Mouse (Mus musculus) brown adipose tissue, adult 24 weeks (tissue): ENCODE results near the gene Gng3. TPM values are rescaled to one million over a fixed set of nuclear protein-coding genes. Genes with fewer than 3 reads are reported as not detected.
"Not testable (repeated sequence)": the region's sequence is repeated elsewhere in the genome, so short reads cannot be mapped to it uniquely, and the experiment has no call there.

Experiments
- H3K27ac ChIP-seq: fragments of 200-500 bp; replicated peaks from 2 replicates; pipeline ENCODE4 v1.5.1; 2012; ENCODE audit warnings: low read depth, mild to moderate bottlenecking, low read length
- H3K4me1 ChIP-seq: fragments of 200-500 bp; 2 replicates; pipeline ENCODE4 v1.6.1; 2012; ENCODE audit warnings: low read length, mixed read lengths; ENCODE audit not compliant: control insufficient read depth, insufficient read depth, insufficient read length
- H3K4me3 ChIP-seq: fragments of 200-500 bp; 2 replicates; pipeline ENCODE4 v1.5.1; 2012; ENCODE audit warnings: low read depth, mild to moderate bottlenecking, low read length, moderate library complexity; ENCODE audit not compliant: insufficient read depth
- polyA plus RNA-seq: library from polyadenylated mRNA; stranded (reverse); fragments of >200 nt; gene quantifications from 2 replicates; pipeline ENCODE4 v1.2.4, GENCODE M21; 2012; ENCODE audit not compliant: missing spikeins, insufficient read depth, insufficient read length

Gene Gng3
- polyA plus RNA-seq = not detected in 2 replicates

DNA sequence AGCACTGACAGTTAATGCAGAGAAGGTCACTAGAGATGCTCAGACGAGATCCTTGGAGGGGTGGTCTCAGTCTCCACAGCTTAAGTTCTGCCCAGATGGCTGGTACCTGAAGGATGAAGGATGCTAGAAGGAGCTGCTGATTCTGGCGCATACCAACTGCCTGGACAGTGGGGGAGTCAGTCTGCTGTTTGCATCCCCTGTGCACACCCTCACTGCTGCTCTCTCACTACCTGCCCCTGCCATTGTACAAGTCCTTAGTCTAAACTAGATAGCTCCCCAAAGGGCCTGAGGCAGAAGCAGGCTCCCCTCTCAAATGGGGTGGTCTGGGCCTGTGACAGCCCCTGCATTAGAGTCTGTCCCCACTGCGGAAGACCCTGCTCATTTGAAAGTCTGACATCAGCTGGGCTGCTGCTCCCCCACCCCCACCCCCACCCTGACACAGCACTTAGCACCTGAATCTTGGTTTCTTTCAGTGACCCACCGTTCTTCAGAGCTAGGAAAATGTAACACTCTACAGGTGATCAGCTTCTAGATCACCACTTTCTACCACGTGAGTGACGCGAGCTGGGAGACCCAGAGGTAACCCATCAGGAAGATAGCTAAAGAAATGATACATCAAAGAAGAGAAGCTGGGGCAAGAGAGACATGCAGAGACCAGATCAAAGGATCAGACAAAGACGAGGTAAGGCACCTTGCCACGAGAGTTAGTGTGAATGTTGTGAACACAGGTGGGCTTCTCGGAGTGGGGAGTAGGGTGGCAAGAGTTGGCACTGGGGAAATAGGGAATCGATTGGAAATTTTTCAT lies at the start of gene Gng3:
Gene Gng3, minus strand, starts transcription at position 92 of the 805 bp plus-strand sequence.
- Histone ChIP-seq H3K27ac (peak within 1 kb of the TSS; percentile 69), H3K4me1 (peaks cover 14% of the 10 kb centered on the region), H3K4me3 (peak within 1 kb of the TSS; percentile 72)

DNA sequence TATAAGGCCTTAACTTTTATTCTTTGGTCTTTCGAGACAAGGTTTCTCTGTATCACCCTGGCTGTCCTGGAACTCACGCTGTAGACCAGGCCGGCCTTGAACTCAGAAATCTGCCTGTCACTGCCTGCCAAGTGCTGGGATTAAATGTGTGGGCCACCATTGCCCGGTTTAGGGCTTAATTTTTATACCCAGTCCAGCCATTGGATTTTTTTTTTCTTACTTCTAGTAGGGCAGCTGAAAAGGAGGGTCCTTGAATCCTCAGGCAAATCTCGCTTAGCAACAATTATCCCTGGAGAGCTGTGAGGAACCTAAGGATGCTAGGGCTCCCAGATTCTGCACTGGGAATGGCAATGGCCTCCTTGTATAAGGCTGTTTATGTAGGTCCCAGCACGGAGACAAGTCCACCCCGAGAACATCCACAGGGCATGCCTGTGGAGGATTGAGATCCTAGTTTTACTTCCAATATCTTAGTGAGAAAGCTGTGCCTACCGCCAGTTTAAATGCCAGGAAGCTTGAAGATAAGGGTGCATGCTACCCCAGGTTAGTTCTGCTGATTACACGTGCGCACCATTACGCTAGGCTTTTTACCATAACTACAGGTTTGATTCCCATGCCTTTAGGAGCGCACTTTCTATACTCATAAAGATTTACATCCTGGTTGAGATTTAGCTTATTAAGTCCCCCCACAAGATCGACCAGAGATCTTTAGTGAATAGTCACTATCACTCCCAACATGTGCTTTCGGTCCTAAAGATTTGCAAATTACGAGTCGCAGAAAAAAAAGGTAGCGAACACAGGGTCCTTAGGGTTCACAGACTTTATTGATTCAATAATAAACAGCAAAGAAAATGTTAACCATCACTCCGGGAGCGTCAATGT lies 48.8 kb upstream of the Gng3 start:
- H3K4me3 ChIP-seq = peak overlapping the region; percentile 79
- H3K27ac ChIP-seq = 0 out of 2 replicates have a peak overlapping the region, but pooled peaks have one; percentile 41
- peaks cover 6% of the 10 kb centered on the region; the same call in 1 of the 2 replicates for H3K4me1 ChIP-seq

GRCm38 (mm10) chr19:8886916-8887584 lies 48.1 kb upstream of the Gng3 start:
- Histone ChIP-seq H3K4me1 (peaks cover 6% of the 10 kb centered on the region; the same call in 1 of the 2 replicates), H3K4me3 (no peak overlapping the region), H3K27ac (no peak overlapping the region)

DNA sequence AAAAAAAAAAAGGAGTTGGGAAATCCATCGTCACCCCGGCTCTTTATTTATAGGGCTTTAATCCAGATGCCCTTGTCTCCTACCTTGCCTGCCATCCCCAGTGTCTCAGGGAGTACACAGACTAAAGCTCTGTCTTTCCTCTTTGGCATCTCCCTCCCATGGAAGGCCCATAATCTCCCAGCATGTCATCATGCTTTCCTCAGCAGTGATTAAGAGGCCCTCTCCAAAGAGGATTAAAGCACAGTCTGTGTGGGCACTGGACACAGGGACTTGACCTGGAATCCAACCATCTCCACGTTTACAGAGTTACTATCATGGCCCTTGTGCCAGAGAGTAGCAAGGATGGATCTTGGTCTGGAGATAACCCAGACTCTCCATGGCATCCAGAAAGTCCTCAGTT lies 44.6 kb upstream of the Gng3 start, which contains the start of the genes Lbhd1 and Gm49403:
Gene Lbhd1, plus strand, starts transcription at position 117 of the 400 bp plus-strand sequence.
Gene Gm49403, plus strand, starts transcription at position 315 of the 400 bp plus-strand sequence.
- no peak within 1 kb of the TSS for H3K4me3 ChIP-seq
- H3K4me1 ChIP-seq = peaks cover 7% of the 10 kb centered on the region; the same call in 1 of the 2 replicates
- H3K27ac ChIP-seq = no peak within 1 kb of the TSS

- Histone ChIP-seq H3K4me3 (peak overlapping the region; percentile 69), H3K4me1 (0 out of 2 replicates have a peak, but pooled peaks cover 2% of the 10 kb centered on the region), H3K27ac (no peak overlapping the region)
Observed at GRCm38 (mm10) chr19:8881034-8881392, 42.0 kb upstream of the Gng3 start.

- Histone ChIP-seq H3K27ac (peak within 1 kb of the TSS; percentile 61), H3K4me3 (peak within 1 kb of the TSS; percentile 69), H3K4me1 (0 out of 2 replicates have a peak, but pooled peaks cover 2% of the 10 kb centered on the region)
Observed at GRCm38 (mm10) chr19:8880311-8881033, 41.5 kb upstream of the Gng3 start, which contains the start of gene Uqcc3. Gene Uqcc3, minus strand, starts transcription at chr19:8880923.

DNA sequence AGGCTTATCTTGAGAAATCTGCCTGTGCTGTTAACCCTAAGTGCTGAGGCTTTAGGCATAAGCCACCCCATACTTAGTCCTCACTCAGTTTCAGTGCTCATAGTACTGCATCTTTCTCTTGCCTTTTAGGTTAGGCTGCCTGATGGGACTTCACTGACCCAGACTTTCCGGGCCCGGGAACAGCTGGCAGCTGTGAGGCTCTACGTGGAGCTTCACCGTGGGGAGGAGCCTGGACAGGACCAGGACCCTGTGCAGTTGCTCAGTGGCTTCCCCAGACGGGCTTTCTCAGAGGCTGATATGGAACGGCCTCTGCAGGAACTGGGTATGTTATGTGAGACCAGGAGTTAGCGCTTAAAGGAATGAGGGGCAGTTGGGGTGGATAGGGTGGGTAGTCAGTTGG lies 36.0 kb upstream of the Gng3 start:
- no peak overlapping the region for H3K27ac ChIP-seq

DNA sequence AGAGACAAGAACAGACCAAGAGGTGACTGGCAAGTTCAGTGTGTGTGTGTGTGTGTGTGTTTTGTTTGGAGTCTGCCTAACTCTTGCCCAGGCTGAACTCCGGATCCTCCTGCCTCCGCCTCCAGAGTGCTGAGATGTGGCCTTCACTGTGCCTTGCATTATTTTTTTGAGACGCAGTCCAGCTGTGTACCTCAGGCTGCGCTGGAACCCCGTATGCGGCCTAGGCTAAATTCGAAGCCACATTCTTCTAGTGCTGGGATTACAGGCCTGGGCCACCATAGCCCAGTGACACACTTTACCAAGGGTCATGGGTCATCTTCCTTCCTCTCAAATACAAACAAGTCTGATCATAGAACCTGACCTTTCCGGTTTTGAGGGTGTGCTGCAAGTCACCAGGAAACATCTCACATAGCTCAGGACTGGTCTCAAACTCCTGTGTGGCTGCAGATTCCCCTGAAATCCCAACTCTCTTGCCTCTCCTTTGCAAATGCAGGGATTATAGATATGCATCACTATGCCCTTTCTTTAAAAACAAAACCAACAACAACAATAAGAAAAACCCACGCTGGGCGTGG lies 33.4 kb upstream of the Gng3 start:
- peak overlapping the region; percentile 90 for H3K4me3 ChIP-seq
- H3K27ac ChIP-seq = peak overlapping the region; percentile 78
- peaks cover 6% of the 10 kb centered on the region; the same call in 1 of the 2 replicates for H3K4me1 ChIP-seq

More for the DNA sequence above, 36.0 kb upstream of the Gng3 start:
- H3K4me1 ChIP-seq = peaks cover 8% of the 10 kb centered on the region; the same call in 1 of the 2 replicates
- no peak overlapping the region for H3K4me3 ChIP-seq

GRCm38 (mm10) chr19:8871267-8872186 lies 32.5 kb upstream of the Gng3 start, which contains the start of gene Ubxn1:
Gene Ubxn1, plus strand, starts transcription at chr19:8871496.
- peaks cover 6% of the 10 kb centered on the region; the same call in 1 of the 2 replicates for H3K4me1 ChIP-seq
- H3K4me3 ChIP-seq = peak within 1 kb of the TSS; percentile 90
- H3K27ac ChIP-seq = peak within 1 kb of the TSS; percentile 78

GRCm38 (mm10) chr19:8870838-8871237 lies 31.8 kb upstream of the Gng3 start:
- Histone ChIP-seq H3K4me1 (peaks cover 6% of the 10 kb centered on the region; the same call in 1 of the 2 replicates), H3K4me3 (peak overlapping the region; percentile 68), H3K27ac (peak overlapping the region; percentile 73)

- H3K27ac ChIP-seq, H3K4me3 ChIP-seq, H3K4me1 ChIP-seq: not testable (repeated sequence)
Observed at GRCm38 (mm10) chr19:8870381-8870780, 31.4 kb upstream of the Gng3 start.

DNA sequence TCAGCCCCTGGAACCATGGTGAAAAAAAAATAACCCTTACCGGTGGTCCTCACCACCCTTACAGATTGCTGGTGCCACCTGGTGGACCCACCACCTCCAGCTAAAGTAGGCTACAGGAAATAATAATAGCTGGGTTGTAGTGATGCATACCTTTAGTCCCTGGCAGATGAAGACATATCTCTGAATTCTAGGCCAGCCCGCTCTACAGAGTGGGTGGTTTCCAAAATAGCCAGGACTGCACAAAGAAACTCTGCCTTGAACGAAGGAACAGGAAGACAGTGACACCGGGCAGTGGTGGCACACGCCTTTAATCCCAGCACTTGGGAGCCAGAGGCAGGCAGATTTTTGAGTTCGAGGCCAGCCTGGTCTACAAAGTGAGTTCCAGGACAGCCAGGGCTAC lies 25.3 kb upstream of the Gng3 start:
- H3K27ac ChIP-seq = no peak overlapping the region
- H3K4me3 ChIP-seq = no peak overlapping the region
- H3K4me1 ChIP-seq = no peaks in the 10 kb centered on the region

GRCm38 (mm10) chr19:8859018-8859417 lies 20.0 kb upstream of the Gng3 start:
- Histone ChIP-seq H3K27ac (no peak overlapping the region), H3K4me3 (no peak overlapping the region), H3K4me1 (no peaks in the 10 kb centered on the region)
